Mouse (Mus musculus) intestine, embryonic 16.5 days (tissue): Measurements from ENCODE around the gene Srgap3. TPM values are rescaled to one million over a fixed set of nuclear protein-coding genes. Genes with fewer than 3 reads are reported as not detected.

Experiments used
- ATAC-seq: fragments of 200-750 bp; cut with Nextera tagmentation; 2 replicates; pipeline ENCODE4 v1.8.0; 2017; ENCODE audit warnings: moderate TSS enrichment, moderate library complexity
- H3K27ac ChIP-seq: fragments of 300-500 bp; sonication (generic); 2 replicates; pipeline ENCODE4 v1.5.1; 2014; ENCODE audit warnings: mild to moderate bottlenecking, low read length
- H3K27me3 ChIP-seq: fragments of 300-500 bp; sonication (generic); replicated peaks from 2 replicates; pipeline ENCODE4 v1.6.1; 2014; ENCODE audit warnings: low read length, control low read depth, mixed read lengths; ENCODE audit not compliant: control insufficient read depth, insufficient read depth
- H3K36me3 ChIP-seq: fragments of 300-500 bp; sonication (generic); 2 replicates; pipeline ENCODE4 v1.6.1; 2014; ENCODE audit warnings: low read length, control low read depth; ENCODE audit not compliant: control insufficient read depth, insufficient read depth
- H3K4me1 ChIP-seq: fragments of 300-500 bp; sonication (generic); 2 replicates; pipeline ENCODE4 v1.6.1; 2014; ENCODE audit warnings: low read length, control low read depth, mixed read lengths; ENCODE audit not compliant: control insufficient read depth, insufficient read depth
- H3K4me2 ChIP-seq: fragments of 300-500 bp; sonication (generic); 2 replicates; pipeline ENCODE4 v1.6.1; 2014; ENCODE audit warnings: low read depth, low read length, control low read depth
- H3K4me3 ChIP-seq: fragments of 300-500 bp; sonication (generic); 2 replicates; pipeline ENCODE4 v1.5.1; 2014; ENCODE audit warnings: mild to moderate bottlenecking, low read length
- H3K9ac ChIP-seq: fragments of 300-500 bp; sonication (generic); 2 replicates; pipeline ENCODE4 v1.6.1; 2014; ENCODE audit warnings: low read depth, low read length
- H3K9me3 ChIP-seq: fragments of 300-500 bp; sonication (generic); 2 replicates; pipeline ENCODE4 v1.6.1; 2016; ENCODE audit warnings: low read length, control low read depth; ENCODE audit not compliant: control insufficient read depth
- WGBS: fragments of 180-500 bp; shearing (Covaris S2); extraction: QIAGEN DNeasy Blood & Tissue Kit; methylation state at CpG from one replicate; pipeline ENCODE4 v1.1.7; 2014; 5-methylcytosine and 5-hydroxymethylcytosine counted together
- polyA plus RNA-seq: library from polyadenylated mRNA; unstranded; fragments of >200 nt; fragmentation: Nextera tagmentation; extraction: Ambion mirVana; gene quantifications from 2 replicates; pipeline ENCODE4 v1.2.1, GENCODE M21; 2015

Srgap3 gene
- polyA plus RNA-seq, 1 experiment from 2014 or later, result 3.5 TPM

GRCm38 (mm10) chr6:112818403-112818901 is 128.6 kb downstream of the Srgap3 start:
- ATAC-seq, result no peak
- H3K4me3 ChIP-seq, result no peak overlapping the region
- H3K27ac ChIP-seq, result no peak overlapping the region
- WGBS, result 95% methylated on average over 7 of the region's 7 CpGs
- H3K4me1 ChIP-seq, result peaks cover 6% of the 10 kb centered on the region; the same call in 1 of the 2 replicates
- H3K9me3 ChIP-seq, result no peaks in the 10 kb centered on the region
- H3K4me2 ChIP-seq, result no peak overlapping the region
- no peaks in the 10 kb centered on the region for H3K36me3 ChIP-seq
- H3K27me3 ChIP-seq, result no peaks in the 10 kb centered on the region
- no peak overlapping the region for H3K9ac ChIP-seq

GRCm38 (mm10) chr6:112815604-112816003 is 131.5 kb downstream of the Srgap3 start:
- H3K27ac ChIP-seq, result no peak overlapping the region
- H3K4me1 ChIP-seq, result peaks cover 6% of the 10 kb centered on the region; the same call in 1 of the 2 replicates
- WGBS, result 60% methylated on average over 6 of the region's 6 CpGs
- H3K4me3 ChIP-seq, result no peak overlapping the region
- no peak overlapping the region for H3K4me2 ChIP-seq
- ATAC-seq, result no peak
- no peaks in the 10 kb centered on the region for H3K9me3 ChIP-seq
- H3K9ac ChIP-seq, result no peak overlapping the region
- H3K36me3 ChIP-seq, result no peaks in the 10 kb centered on the region
- no peaks in the 10 kb centered on the region for H3K27me3 ChIP-seq

- WGBS, result 38% methylated on average over 5 of the region's 5 CpGs
- no peaks in the 10 kb centered on the region for H3K27me3 ChIP-seq
- H3K4me3 ChIP-seq, result no peak overlapping the region
- no peaks in the 10 kb centered on the region for H3K36me3 ChIP-seq
- no peaks in the 10 kb centered on the region for H3K9me3 ChIP-seq
- ATAC-seq, result peak; percentile 62
- peaks cover 6% of the 10 kb centered on the region; the same call in 1 of the 2 replicates for H3K4me1 ChIP-seq
- no peak overlapping the region for H3K9ac ChIP-seq
- H3K4me2 ChIP-seq, result no peak overlapping the region
- peak overlapping the region; percentile 33; the same call in 1 of the 2 replicates for H3K27ac ChIP-seq
Measured at GRCm38 (mm10) chr6:112814525-112815086, 132.5 kb downstream of the Srgap3 start.

- Histone ChIP-seq H3K4me3 (no peak overlapping the region), H3K36me3 (no peaks in the 10 kb centered on the region), H3K9ac (no peak overlapping the region), H3K9me3 (no peaks in the 10 kb centered on the region), H3K4me1 (peaks cover 6% of the 10 kb centered on the region; the same call in 1 of the 2 replicates), H3K27ac (no peak overlapping the region), H3K4me2 (no peak overlapping the region), H3K27me3 (no peaks in the 10 kb centered on the region)
- 97% methylated on average over 7 of the region's 7 CpGs for WGBS
- ATAC-seq, result no peak
Measured at GRCm38 (mm10) chr6:112812884-112813283, 134.2 kb downstream of the Srgap3 start.

- WGBS, result 78% methylated on average over 4 of the region's 4 CpGs
- ATAC-seq, result no peak
Measured at GRCm38 (mm10) chr6:112810521-112810830, 136.6 kb downstream of the Srgap3 start.

GRCm38 (mm10) chr6:112809658-112810520 is 137.2 kb downstream of the Srgap3 start:
- Histone ChIP-seq H3K27me3 (no peaks in the 10 kb centered on the region), H3K9me3 (no peaks in the 10 kb centered on the region), H3K4me3 (no peak overlapping the region), H3K36me3 (no peaks in the 10 kb centered on the region), H3K27ac (no peak overlapping the region), H3K9ac (no peak overlapping the region), H3K4me1 (no peaks in the 10 kb centered on the region; the same call in 1 of the 2 replicates), H3K4me2 (no peak overlapping the region)
- 69% methylated on average over 15 of the region's 15 CpGs for WGBS
- no peak for ATAC-seq

More at GRCm38 (mm10) chr6:112810521-112810830, 136.6 kb downstream of the Srgap3 start:
- H3K27me3 ChIP-seq, result no peaks in the 10 kb centered on the region
- peaks cover 6% of the 10 kb centered on the region; the same call in 1 of the 2 replicates for H3K4me1 ChIP-seq
- H3K4me2 ChIP-seq, result no peak overlapping the region
- no peak overlapping the region for H3K9ac ChIP-seq
- H3K9me3 ChIP-seq, result no peaks in the 10 kb centered on the region
- no peaks in the 10 kb centered on the region for H3K36me3 ChIP-seq
- H3K27ac ChIP-seq, result no peak overlapping the region
- no peak overlapping the region for H3K4me3 ChIP-seq

- Histone ChIP-seq H3K27me3 (no peaks in the 10 kb centered on the region), H3K36me3 (no peaks in the 10 kb centered on the region)
- 75% methylated on average over 9 of the region's 9 CpGs for WGBS
Measured at GRCm38 (mm10) chr6:112808738-112809137, 138.3 kb downstream of the Srgap3 start.

GRCm38 (mm10) chr6:112801917-112802316 is 145.1 kb downstream of the Srgap3 start:
- WGBS, result 85% methylated on average over 3 of the region's 3 CpGs

More at GRCm38 (mm10) chr6:112808738-112809137, 138.3 kb downstream of the Srgap3 start:
- no peak overlapping the region for H3K4me2 ChIP-seq
- no peak overlapping the region for H3K27ac ChIP-seq
- H3K9ac ChIP-seq, result no peak overlapping the region
- no peaks in the 10 kb centered on the region for H3K4me1 ChIP-seq
- no peak for ATAC-seq
- no peaks in the 10 kb centered on the region for H3K9me3 ChIP-seq
- no peak overlapping the region for H3K4me3 ChIP-seq

GRCm38 (mm10) chr6:112798378-112798777 is 148.7 kb downstream of the Srgap3 start:
- no peaks in the 10 kb centered on the region for H3K36me3 ChIP-seq
- ATAC-seq, result no peak
- no peaks in the 10 kb centered on the region for H3K9me3 ChIP-seq
- no peak overlapping the region for H3K4me3 ChIP-seq
- no peak overlapping the region for H3K4me2 ChIP-seq
- no peaks in the 10 kb centered on the region for H3K27me3 ChIP-seq
- no peaks in the 10 kb centered on the region for H3K4me1 ChIP-seq
- no peak overlapping the region for H3K27ac ChIP-seq
- no peak overlapping the region for H3K9ac ChIP-seq
- 78% methylated on average over 5 of the region's 5 CpGs for WGBS

More at GRCm38 (mm10) chr6:112801917-112802316, 145.1 kb downstream of the Srgap3 start:
- Histone ChIP-seq H3K9ac (no peak overlapping the region), H3K27me3 (no peaks in the 10 kb centered on the region), H3K4me2 (no peak overlapping the region), H3K9me3 (no peaks in the 10 kb centered on the region), H3K4me1 (no peaks in the 10 kb centered on the region), H3K27ac (no peak overlapping the region), H3K4me3 (no peak overlapping the region), H3K36me3 (no peaks in the 10 kb centered on the region)
- ATAC-seq, result no peak
